Mouse (Mus musculus): ENCODE measurements around the gene Clic4. TPM values are rescaled to one million over a fixed set of nuclear protein-coding genes. Genes with fewer than 3 reads are reported as not detected.
"Not testable (repeated sequence)": the region's sequence is repeated elsewhere in the genome, so short reads cannot be mapped to it uniquely, and the experiment has no call there.

Clic4 gene
- total RNA-seq, 2 experiments from 2014 or later = 109 to 128 TPM

DNA sequence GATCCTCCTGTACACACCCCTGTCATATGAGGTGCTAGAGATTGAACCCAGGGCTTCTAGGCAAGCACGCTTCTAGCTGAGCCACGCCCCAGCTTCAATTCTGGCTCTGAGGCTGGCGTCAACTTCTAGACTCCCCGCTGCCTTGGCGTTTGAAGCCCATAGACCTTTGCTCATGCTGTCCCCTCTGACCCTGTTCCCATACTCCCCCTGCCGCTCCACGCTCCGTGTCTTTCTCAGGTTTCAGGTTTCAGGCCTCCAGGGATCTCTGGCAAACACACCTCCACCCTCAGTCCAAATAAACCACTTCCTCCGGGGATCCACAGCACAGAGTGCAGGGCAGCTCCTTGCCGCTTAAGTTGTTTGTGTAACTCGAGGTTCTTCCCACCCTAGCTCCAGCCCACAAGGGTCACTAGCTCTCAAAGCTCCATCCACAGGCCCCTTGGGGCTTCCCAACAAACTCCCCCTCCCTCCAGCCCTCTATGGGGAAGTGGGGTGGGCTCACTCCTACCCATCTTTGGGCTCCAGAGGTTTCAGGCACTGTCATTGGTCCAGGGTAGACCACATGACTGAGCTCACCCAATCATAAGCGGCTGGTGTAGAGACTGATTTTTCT lies 20.0 kb upstream of the Clic4 start:
- peak; percentile 54 for DNase-seq

DNA sequence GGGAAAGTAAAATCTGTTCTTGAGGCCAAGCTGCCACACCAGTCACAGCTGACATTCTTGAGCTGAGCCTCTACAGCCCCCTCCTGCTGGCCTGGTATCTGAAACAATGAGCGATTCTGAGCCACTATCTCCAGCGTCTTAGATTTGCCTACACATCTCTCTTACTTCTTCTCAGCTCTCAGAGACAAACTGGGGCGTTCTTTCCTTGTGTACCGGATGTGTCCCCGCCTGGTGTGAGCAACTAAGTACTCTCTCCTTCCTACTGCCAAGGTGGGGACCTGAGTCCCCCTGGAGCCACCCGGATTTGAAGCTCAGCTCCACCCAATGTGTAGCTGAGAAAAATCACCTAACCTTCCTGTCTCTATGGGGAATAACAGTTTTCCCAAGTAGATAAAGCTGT lies 19.2 kb upstream of the Clic4 start:
- DNase-seq = no peak

DNA sequence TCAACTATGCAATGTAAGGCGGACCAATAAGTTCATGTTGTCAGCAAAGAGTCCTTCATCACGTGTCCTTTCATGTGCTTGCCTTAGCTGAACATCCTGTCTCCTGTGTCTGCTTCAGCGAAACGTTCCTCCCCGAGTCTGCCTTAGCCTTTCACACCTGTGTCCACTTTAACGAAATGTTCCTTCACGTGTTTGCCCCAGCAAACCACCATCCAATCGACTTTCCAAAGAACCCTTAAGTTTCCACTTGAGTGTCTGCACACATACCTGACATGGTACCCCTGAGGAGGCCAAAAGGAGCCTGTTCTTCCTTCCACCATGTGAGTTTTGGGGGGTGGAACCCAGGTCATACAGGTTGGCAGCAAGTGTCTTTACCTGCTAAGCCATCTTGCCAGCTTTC lies 18.6 kb upstream of the Clic4 start:
- DNase-seq = no peak

DNA sequence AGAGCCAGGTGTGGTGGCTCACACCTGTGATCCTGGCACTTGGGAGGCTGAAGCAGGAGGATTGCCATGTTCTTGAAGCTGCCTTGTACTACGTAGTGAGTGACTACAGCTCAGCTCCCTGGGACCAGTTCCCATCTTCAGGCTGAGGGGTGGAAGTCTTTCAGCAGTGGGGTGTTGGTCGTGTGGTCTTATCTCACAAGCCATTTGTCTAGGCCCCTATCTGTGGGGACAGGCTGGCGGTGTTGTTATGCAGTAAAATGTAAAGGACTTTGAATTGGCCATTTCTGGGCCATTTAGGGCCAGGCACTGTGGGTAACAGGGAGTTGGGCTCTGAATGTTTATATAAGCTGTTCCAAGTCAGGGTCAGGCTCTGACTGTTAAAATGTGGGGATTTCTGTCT lies 15.4 kb upstream of the Clic4 start:
- DNase-seq = no peak

DNA sequence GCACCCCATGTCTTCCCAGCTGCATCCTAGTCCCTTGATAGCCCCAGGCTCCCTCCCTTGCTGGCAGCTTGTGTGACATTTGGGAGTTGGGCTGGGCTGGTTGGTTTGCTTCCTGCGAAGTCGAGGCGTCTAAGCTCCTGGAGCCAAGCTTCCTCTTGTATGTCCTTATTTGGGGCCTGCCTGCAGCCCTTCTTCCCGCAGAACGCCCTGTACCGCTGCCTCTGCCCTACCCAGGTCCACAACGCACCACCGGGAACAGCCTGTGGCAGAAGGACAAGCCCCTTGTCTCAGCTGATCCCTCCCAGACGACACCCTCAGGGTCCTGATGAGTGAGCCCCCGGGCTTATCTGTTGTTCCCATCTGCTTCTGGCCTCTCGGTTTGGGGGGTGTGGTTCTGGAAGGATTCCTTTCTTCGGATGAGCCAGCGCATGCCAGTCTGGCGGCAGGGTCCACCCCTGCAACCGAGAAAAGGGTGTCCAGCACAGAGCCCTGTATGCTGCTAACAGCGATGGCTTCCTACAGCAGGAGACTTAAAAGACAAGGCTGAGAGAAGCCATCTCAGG lies 14.3 kb upstream of the Clic4 start:
- DNase-seq = no peak

DNA sequence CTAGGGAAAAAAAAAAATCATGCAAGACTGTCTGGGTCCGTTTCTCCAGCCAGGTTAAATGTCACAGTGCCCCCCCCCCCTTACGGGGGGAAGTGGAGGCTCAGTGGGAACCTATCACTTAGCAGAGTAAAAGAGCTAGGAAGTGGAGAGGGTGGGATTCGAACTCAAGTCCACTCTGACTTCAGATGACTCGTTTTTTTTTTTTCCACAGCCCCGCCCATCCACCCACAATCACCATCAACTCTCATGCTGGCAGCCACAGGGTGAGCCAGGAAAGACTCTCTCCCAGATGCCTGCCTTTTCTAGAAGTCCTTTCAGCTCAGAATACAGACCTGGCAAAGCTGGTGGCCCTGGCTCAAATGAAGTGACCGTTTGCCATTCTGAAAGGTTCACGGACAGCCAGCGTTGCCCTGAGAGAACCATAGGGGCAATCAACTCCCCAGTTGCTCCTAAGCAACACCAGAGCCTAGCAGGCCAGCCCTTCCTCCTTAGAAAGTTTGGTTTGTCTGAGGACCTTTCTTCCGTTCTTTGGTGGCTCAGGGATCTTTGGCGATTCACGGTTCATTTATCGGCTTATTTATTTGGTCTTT lies 13.5 kb upstream of the Clic4 start:
- no peak for DNase-seq

DNA sequence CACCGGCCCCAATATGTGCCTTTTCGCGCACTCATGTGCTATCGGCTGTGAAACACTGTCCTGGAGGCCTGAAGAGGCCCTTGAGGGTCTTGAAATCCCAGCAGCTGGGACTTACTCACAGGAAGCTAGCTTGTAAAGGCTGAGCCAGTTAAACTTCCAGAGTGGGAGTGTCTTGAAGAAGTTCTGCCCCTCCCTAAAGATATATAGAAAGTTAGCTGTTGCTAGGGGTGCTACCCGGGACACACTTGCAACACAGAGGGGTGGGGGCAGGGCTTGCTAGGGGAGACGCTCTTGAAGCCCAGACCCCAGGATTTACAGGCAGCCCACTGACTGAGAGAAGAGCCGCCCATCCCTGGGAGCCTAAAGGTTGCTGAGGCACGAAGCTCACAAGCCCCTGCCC lies 12.8 kb upstream of the Clic4 start:
- DNase-seq = no peak

DNA sequence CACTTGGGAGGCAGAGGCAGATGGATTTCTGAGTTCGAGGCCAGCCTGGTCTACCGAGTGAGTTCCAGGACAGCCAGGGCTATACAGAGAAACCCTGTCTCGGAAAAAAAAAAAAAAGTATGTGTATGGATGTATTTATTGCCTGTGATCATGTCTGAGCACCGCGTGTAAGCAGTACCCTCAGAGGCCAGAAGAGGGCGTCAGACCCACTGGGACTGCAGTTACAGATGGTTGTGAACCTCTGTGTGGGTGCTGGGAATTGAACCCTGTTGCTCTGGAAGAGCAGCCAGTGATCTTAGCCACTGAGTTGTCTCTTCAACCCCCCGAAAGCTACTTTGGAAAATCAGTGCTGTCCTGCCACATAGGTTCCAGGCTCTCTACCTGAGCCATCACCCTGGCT lies 11.3 kb upstream of the Clic4 start:
- no peak for DNase-seq

DNA sequence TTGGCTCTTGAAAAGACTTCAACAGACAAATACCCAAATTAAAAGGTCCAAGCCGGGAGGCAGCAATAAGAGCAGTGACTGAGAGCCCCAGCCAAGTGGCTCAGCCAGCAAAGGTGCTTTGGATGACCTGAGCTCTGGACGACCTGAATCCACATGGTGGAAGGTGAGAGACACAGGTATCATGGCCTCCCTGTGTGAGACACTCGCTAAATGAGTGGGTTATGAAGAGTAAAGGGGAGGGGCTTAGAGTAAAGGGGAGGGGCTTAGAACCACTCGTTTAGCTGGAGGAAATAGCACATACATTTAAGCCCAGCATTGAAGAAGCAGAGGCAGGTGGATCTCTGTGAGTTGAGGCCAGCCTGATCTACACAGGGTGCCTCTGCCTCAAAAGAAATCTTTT lies 10.8 kb upstream of the Clic4 start:
- no peak for DNase-seq

DNA sequence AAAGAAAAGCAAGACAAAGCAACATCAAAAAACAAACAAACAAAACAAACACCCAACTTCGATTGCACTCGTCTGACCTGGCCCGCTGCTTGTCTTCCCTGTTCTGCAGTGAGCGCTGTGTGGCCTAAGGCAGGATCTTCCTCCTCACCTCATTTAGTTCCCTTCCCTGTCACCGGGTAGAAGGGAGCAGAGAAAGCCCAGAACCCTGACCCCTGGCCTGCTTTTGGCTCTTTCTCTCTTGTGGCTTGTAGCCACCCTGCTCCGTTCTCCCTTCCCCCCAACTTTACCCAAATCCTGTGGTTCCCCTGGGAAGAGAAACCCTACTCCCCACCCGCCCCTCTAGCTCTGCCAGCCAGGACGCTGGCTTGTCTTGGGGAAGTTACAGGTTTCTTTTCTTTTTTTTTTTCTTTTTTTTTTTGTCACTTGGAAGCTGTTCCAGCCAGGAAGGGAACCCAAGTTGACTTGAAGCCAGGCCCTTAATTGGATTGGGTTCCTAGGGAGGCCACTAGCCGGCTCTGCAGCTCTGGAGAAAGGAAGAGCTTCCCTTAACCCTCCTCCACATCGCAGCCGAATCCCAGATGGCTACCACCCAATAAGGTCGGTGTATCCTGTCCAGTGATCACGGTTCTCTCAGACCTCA lies 10.2 kb upstream of the Clic4 start:
- DNase-seq = peak; percentile 55

DNA sequence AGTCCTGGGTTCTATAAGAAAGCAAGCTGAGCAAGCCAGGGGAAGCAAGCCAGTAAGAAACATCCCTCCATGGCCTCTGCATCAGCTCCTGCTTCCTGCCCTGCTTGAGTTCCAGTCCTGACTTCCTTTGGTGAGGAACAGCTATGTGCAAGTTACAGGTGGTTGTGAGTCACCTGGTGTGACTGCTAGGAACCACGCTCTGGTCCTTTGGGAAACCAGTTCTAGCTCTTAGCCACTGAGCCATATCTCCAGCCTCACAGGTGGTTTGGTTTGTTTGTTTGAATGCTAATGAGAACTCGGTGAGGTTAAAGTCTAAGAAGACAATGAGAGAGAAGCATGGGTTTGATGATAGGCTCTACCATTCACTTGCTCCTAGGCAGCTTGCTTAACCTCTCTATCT lies 7.4 kb upstream of the Clic4 start:
- DNase-seq = not testable (repeated sequence)

DNA sequence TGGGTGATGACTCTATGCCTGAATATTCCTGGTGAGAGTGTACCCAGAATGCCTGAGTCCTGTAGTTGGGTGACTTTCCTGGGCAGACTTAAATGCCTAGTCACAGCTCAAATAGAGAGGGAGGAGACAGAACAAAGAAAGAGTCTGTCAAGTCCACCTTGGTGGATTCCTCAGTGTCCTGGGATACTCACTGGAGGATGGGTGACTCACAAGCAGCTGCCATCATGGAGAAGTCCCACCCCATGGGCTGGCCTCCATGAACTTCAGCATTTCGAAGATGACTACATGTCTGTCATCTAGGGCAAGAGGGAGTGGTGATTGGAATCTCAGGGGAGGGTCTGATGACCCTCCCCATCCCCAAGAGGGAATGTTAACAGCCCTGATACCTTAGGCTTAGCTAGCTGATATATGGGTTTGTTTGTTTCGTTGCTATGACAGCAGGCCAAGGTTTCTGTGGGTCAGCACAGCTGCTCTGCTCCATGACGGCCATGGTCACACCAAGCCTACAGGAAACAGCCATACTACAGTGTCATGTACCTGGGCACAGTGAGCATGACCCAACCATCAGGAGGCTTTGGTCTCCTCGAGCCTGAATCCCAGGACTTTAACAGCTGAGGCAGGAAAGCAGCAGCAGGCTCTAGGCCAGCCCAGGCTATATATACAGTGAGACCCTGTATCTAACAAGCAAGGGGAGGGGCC lies 4.2 kb upstream of the Clic4 start:
- DNase-seq = no peak

DNA sequence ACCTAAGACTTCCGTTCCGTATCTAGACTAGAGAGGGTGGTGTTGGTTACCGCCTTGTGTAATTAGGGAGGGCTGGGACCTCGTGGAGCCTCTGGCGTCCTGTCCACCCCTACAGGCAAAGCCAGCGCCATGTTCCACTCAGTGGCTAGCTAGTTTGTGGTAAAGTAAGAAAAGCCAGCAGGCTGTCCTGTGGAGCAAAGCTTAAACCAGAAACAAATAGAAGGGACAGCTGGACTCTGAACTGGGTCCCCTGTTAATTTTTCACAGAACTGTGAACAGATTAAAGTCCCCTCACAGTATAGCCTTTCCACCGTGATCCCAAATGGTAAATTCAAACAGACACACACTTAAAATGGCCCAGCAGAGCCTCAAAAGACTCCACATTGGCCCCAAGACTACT lies 2.1 kb upstream of the Clic4 start:
- no peak for DNase-seq

DNA sequence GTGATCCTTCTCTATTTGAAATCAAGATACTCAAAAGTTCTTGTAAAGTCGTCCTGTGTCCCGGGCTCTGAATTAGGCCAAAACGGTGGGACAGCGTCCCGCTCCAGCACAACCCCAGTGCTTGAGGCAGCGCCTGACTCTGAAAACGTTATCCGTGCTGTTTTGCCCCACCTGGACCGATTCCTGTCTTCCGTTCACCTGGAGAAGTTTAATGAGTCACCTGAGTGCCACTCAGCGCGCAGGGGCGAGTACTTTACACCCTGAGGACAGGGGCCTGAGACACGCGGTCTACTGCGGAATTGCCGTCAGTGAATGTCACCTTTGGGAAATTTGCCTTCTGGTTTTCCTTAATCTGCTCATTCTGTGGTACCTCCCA lies 681 bp upstream of the Clic4 start:
- no peak for DNase-seq

DNA sequence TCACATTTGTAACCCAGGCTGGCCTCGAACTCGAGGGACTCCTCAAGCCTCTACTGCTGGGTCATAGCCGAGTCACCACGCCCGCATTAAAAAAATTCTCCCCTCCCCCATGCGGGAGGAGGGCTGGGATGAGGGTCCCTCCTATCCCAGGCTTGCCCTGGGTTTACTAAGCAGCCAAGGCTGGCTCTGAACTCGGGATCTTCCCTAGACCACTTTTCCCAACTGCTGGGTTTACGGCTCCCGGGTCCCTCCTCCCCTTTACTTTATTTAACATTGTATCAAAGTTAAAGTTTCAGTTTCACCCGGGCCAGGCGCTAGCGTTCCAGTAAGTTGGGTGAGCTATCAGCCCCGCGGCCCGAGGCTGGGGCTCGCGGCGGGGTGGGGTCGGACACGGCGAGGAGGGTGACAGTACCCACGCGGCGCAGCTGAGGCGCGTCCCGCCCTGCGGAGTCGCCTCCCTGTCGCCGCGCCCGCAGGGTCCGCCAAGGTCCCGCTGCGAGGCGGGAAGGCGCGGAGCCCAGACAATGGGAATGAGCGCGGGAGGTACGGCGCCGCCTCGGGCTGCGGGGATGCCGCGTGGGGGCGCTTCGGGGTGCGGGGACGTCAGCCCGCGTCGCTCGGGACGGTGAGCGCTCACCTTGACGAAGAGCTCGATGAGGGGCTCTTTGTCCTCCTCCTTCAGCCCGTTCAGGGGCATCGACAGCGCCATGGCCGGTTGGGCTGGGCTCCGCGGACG lies 565 bp downstream of the Clic4 start:
- peak; percentile 78 for DNase-seq

DNA sequence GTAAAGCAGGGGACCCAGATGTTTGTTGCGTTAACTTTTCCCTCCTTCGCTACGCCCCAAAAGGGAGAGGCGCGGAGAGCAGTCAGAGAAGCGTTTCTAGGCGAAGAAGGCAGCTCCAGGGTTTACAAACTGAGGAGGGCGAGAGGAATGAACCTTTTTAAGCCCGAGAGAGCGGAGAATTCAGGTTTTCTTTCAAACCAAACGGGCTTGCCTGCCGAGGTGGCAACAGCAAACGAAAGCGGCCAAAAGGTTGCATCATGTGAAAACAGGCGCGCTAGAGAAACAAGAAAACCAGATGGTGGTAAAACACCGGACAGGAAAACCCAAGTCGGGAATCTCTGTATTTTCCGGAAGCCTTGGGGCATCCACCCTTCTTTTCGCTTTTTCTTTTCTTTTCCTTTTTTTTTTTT lies 1.2 kb downstream of the Clic4 start:
- DNase-seq = peak; percentile 59

DNA sequence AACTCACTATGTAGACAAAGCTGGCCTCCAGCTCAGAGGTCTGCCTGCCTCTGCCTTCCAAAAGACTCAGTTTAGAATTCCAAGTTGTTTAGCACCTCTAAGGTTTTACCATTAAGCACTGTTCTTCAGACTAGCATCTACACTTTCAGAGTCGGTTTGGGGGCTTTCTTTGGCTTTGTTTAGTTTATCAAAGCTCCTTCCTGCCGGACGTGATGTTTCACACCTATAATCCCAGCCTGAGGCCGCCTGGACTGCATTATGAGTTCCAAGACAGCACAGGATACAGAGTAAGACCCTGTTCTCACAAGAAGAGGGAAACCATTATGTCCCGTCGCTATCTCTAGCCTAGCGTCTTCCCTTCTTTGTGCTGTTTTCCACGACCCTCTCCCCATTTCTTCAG lies 2.1 kb downstream of the Clic4 start:
- no peak for DNase-seq

DNA sequence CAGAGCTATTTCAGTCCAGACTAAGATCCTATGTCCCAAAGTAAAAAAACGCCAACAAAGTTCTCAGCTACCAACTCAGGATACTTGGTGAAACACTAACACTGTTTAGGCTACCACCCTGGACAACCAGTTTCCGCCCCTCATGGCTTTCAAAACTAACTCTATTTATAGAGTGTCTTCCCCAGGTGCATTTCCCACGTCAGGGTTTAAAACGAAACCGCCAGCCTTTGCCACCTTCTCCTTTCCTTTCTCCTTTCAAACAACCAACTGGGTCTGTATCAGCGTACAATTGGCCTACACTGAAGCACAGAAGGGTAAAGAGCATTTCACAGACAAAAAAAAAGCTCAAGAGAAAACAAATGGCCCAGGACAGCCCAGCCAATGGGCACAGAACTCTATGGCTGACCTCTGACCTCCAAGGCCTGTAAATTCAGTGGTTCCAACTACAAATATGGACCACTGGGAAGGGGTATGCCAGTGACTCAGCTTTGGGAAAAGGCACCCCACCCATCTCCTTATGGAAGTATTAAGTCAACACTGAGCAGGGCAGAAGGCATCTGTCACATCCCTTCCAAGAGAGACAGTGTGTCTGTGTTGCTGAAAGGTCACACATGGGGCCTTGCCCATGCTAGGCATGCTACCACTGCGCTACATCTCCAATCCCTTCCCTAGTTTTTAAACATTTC lies 2.8 kb downstream of the Clic4 start:
- no peak for DNase-seq

DNA sequence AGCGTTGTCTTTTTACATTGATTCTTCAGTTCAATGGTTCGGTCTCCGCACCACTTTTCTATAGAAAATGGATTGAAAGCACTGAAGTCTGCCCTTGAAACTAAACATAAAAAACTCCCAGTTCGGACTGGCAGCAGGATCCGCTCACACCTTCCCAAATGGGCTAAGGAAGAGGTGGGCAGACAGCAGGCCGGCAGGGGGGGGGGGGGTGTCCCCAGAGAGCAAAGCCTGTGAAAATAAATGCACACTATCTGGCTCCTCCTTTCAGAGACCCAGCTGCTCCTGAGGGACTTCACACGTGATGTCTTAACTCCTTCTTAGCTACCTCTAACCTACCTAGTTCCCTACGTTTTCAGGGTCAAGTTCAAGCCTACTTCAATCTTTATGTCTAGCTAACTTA lies 5.1 kb downstream of the Clic4 start:
- no peak for DNase-seq

DNA sequence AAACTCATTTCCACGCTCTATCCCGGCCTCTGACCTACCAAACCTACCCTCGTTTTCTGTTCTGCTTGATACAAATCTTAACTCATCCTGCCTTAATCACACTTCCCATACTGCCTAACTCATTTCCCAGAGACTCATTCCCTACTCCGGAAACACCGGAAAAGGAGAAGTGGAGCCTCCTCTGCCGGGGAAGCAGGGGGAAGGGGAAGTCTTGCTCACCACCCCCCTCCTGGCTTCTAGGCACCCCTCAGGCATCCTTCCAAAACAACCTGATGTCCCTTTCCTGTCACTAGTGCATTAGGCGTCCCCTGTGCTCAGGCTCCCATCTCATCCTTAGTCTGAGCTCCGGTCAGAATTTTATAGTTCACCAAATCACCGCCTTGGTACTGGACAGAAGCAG lies 5.6 kb downstream of the Clic4 start:
- peak; percentile 41 for DNase-seq

DNA sequence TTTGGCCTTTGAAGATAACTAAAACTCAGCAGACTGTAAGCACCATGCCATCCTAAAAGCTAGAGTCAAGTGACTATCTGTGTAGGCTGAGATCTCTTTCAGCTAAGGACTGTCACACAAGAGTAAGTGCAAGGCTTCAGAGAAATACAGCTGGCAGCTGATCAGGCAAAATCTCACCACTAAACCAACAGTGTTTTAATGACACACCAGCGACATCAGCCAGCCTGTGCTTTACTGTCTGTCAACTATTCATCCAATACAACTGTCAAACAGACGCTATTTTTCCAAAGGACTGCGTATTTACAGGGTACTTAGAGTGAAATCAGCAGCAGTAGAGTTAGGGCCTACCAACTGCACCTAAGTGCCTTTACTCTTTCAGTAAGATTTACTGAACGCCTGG lies 12.2 kb downstream of the Clic4 start:
- no peak for DNase-seq

DNA sequence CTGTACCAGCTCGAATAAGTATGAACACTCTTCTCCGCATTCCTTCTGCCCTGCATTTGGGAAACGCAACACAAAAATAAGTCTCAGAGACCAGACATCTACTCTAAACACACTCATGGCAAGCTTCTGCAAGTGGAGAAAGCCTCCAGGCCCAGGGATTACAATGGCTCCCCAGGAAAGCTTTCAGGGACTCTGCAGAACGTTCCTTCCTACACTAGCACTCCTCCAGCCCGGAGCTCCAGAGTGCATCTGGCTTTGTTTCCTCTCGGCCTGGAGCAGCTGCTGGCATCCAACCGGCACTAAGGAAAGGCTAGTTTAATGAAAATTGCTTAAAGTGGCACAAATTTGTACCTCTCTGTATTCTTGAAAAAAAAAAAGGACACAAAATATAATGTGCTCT lies 14.1 kb downstream of the Clic4 start:
- DNase-seq = no peak

Data from adrenal gland, postnatal 10 days (tissue).